28 mouse cellular contexts compared by ENCODE assay signal in the genomic region with DNA sequence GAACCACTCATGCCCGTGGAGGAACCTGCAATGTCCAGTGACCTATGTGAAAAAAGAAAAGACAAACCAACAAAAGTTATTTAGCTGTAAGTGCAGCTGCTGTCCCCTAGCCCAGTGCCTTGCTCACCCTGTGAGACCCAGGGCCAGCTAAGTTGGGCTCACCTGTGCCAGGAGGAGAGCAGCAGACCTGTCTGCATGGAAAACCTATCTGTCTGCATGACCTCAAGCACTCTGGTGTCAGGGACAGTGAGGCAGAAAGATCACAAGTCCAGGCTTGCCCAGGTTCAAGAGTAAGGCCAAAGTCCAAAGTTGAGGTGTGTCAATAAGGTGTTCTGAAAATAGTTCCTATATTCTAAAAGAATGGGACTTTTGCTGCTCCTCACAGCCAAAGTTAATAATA.
DNase-seq lines count a peak whose midpoint lies in the region; ATAC-seq and TF ChIP-seq lines count a peak whose summit lies in the region.
"Had no signal": no experiment of that assay in that cellular context is flagged by ENCODE, and none has a peak within 500 bp of the region (broad histone marks: within the 10 kb centered on the region; RNA-seq: fewer than 3 reads in every experiment).

No protein-coding gene starts in this region.

- WGBS in liver, adult 2 months = 2% methylated on average over 1 of the region's 1 CpGs
- 60% methylated on average over 1 of the region's 1 CpGs for WGBS in intestine, embryonic 16.5 days

- ATAC-seq in intestine, embryonic 16.5 days = peak; percentile 68
- ATAC-seq: forebrain, embryonic 14.5 days; hindbrain, postnatal 0 days; midbrain, embryonic 15.5 days; Patski had no signal

- H3K4me1 ChIP-seq in liver, adult 2 months (ENCODE audit: control insufficient read depth, insufficient read depth, low read length) = peaks cover 5% of the 10 kb centered on the region
- H3K4me1 ChIP-seq in intestine, embryonic 16.5 days (ENCODE audit: control insufficient read depth, insufficient read depth, low read length) = no peaks in the 10 kb centered on the region
- H3K4me1 ChIP-seq: heart, embryonic 10.5 days; heart, embryonic 15.5 days; liver, embryonic 13.5 days had no signal

- intact Hi-C loops in left cerebral cortex, postnatal 4 days (cut with DNase I) = no loop called here

- H3K9me3 ChIP-seq in intestine, embryonic 16.5 days (ENCODE audit: control insufficient read depth, low read length) = no peaks in the 10 kb centered on the region
- H3K9me3 ChIP-seq: embryonic facial prominence, embryonic 12.5 days; heart, embryonic 10.5 days; heart, embryonic 15.5 days; hindbrain, embryonic 12.5 days; midbrain, embryonic 15.5 days had no signal

- no peak overlapping the region for H3K9ac ChIP-seq in liver, adult 2 months (ENCODE audit: low read depth, low read length)
- H3K9ac ChIP-seq in intestine, embryonic 16.5 days (ENCODE audit: low read depth, low read length) = no peak overlapping the region
- H3K9ac ChIP-seq: embryonic facial prominence, embryonic 12.5 days; heart, embryonic 15.5 days; hindbrain, embryonic 12.5 days; liver, embryonic 13.5 days; lung, embryonic 14.5 days; midbrain, embryonic 15.5 days had no signal

- no peaks in the 10 kb centered on the region for H3K36me3 ChIP-seq in liver, adult 2 months (ENCODE audit: control insufficient read depth, insufficient read depth, low read length)
- H3K36me3 ChIP-seq in intestine, embryonic 16.5 days (ENCODE audit: control insufficient read depth, insufficient read depth, low read length) = no peaks in the 10 kb centered on the region
- H3K36me3 ChIP-seq: embryonic facial prominence, embryonic 12.5 days; heart, embryonic 10.5 days; heart, embryonic 15.5 days; hindbrain, embryonic 12.5 days; liver, embryonic 13.5 days; midbrain, embryonic 15.5 days had no signal

- TF ChIP-seq POLR2A in liver, adult 2 months (IDR thresholded peaks at IDR 0.05; ENCODE audit: extremely low read depth, insufficient read depth, low read length) = no peak

- peak overlapping the region; percentile 27 for H3K27ac ChIP-seq in liver, adult 2 months (replicated peaks; ENCODE audit: insufficient read depth, low read depth, low read length)
- no peak overlapping the region for H3K27ac ChIP-seq in intestine, embryonic 16.5 days (ENCODE audit: low read length)
- H3K27ac ChIP-seq: embryonic facial prominence, embryonic 12.5 days; heart, embryonic 10.5 days; heart, embryonic 15.5 days; hindbrain, embryonic 12.5 days; hindbrain, postnatal 0 days; liver, embryonic 13.5 days; midbrain, embryonic 15.5 days had no signal

- H3K79me2 ChIP-seq in liver, adult 2 months (ENCODE audit: control insufficient read depth, insufficient read depth, low read length) = no peaks in the 10 kb centered on the region

- no peak for TF ChIP-seq CTCF in liver, adult 2 months (IDR thresholded peaks at IDR 0.05; ENCODE audit: low read depth, low read length)

- no peak overlapping the region for H3K4me2 ChIP-seq in intestine, embryonic 16.5 days (ENCODE audit: low read depth, low read length)
- H3K4me2 ChIP-seq: embryonic facial prominence, embryonic 12.5 days; heart, embryonic 15.5 days; hindbrain, embryonic 12.5 days; liver, embryonic 13.5 days; lung, embryonic 14.5 days; midbrain, embryonic 15.5 days had no signal

- H3K4me3 ChIP-seq in liver, adult 2 months (ENCODE audit: insufficient read depth, low read depth, low read length) = no peak overlapping the region
- H3K4me3 ChIP-seq in intestine, embryonic 16.5 days (ENCODE audit: low read length) = no peak overlapping the region
- H3K4me3 ChIP-seq: embryonic facial prominence, embryonic 12.5 days; heart, embryonic 10.5 days; heart, embryonic 15.5 days; hindbrain, embryonic 12.5 days; liver, embryonic 13.5 days; midbrain, embryonic 15.5 days had no signal

- no peaks in the 10 kb centered on the region for H3K27me3 ChIP-seq in liver, adult 2 months (ENCODE audit: control insufficient read depth, insufficient read depth, low read length)
- no peaks in the 10 kb centered on the region for H3K27me3 ChIP-seq in intestine, embryonic 16.5 days (replicated peaks; ENCODE audit: control insufficient read depth, insufficient read depth, low read length)
- H3K27me3 ChIP-seq: embryonic facial prominence, embryonic 12.5 days; heart, embryonic 15.5 days; hindbrain, embryonic 12.5 days; liver, embryonic 13.5 days; Patski had no signal

- peak; percentile 91 for DNase-seq in liver, adult 2 months (ENCODE audit: extremely low read depth, low read depth, low spot score)
- DNase-seq in liver = no peak
- DNase-seq in kidney, adult 8-10 months = peak; percentile 77 to 88
- peak; percentile 29 for DNase-seq in kidney, postnatal 10 days
- DNase-seq in right cerebral cortex, adult 18-20 months = no peak
- no peak for DNase-seq in left cerebral cortex, postnatal 4 days
- DNase-seq in urinary bladder, postnatal 14 days (ENCODE audit: low spot score) = no peak
- DNase-seq: adrenal gland, postnatal 10 days; cerebellum, adult 11 months; cerebellum, adult 9-10 months; embryo, embryonic 11 days; gastrocnemius, postnatal 25 days; heart, adult 11 months; liver, embryonic 13.5 days; lung, embryonic 14.5 days; lung, postnatal 14 days; right cerebral cortex, postnatal 14 days; thymus, adult 18-20 months; thymus, postnatal 36 days had no signal

Comparison
In these comparisons a context has a peak if more than half of its experiments do, and no peak if none do; other contexts are left out.
1. DNase-seq: peak in liver, adult 2 months (single experiment), kidney, adult 8-10 months (2 of 2) and kidney, postnatal 10 days (single experiment); none in liver (single experiment), right cerebral cortex, adult 18-20 months (single experiment), left cerebral cortex, postnatal 4 days (single experiment) and urinary bladder, postnatal 14 days (single experiment).